Mouse (Mus musculus): ENCODE results near the gene Zbtb12. TPM values are rescaled to one million over a fixed set of nuclear protein-coding genes. Genes with fewer than 3 reads are reported as not detected.
"Not testable (repeated sequence)": the region's sequence is repeated elsewhere in the genome, so short reads cannot be mapped to it uniquely, and the experiment has no call there.

The Zbtb12 gene
- polyA plus RNA-seq, 1 experiment from 2014 or later: 3.2 TPM

- H3K4me2 ChIP-seq (replicated peaks; ENCODE audit: low read depth, low read length); ATAC-seq (ENCODE audit: low FRiP score); H3K9me3 ChIP-seq (ENCODE audit: control insufficient read depth, low read length); H3K4me3 ChIP-seq (ENCODE audit: low read depth, low read length); DNase-seq (ENCODE audit: low spot score); H3K4me1 ChIP-seq (replicated peaks; ENCODE audit: control insufficient read depth, insufficient read depth, low read length); H3K27me3 ChIP-seq (ENCODE audit: control insufficient read depth, insufficient read depth, low read length); H3K9ac ChIP-seq (ENCODE audit: low read depth, low read length); H3K27ac ChIP-seq (ENCODE audit: low read depth, low read length): not testable (repeated sequence)
- peaks cover 22% of the 10 kb centered on the region for H3K36me3 ChIP-seq (ENCODE audit: control insufficient read depth, insufficient read depth, low read length)
- WGBS: 87% methylated on average over 8 of the region's 10 CpGs
These were observed 22.7 kb downstream of the Zbtb12 start for GRCm38 (mm10) chr17:34901948-34902347.

GRCm38 (mm10) chr17:34902895-34903294 is 23.6 kb downstream of the Zbtb12 start:
- H3K9ac ChIP-seq (ENCODE audit: low read depth, low read length): no peak overlapping the region
- H3K36me3 ChIP-seq (ENCODE audit: control insufficient read depth, insufficient read depth, low read length): peaks cover 25% of the 10 kb centered on the region
- no peaks in the 10 kb centered on the region for H3K4me1 ChIP-seq (replicated peaks; ENCODE audit: control insufficient read depth, insufficient read depth, low read length)
- WGBS: 93% methylated on average over 9 of the region's 9 CpGs
- H3K27me3 ChIP-seq (ENCODE audit: control insufficient read depth, insufficient read depth, low read length): no peaks in the 10 kb centered on the region
- no peaks in the 10 kb centered on the region for H3K9me3 ChIP-seq (ENCODE audit: control insufficient read depth, low read length)
- no peak for ATAC-seq (ENCODE audit: low FRiP score)
- H3K4me2 ChIP-seq (replicated peaks; ENCODE audit: low read depth, low read length): no peak overlapping the region
- no peak for DNase-seq (ENCODE audit: low spot score)
- no peak overlapping the region for H3K4me3 ChIP-seq (ENCODE audit: low read depth, low read length)
- H3K27ac ChIP-seq (ENCODE audit: low read depth, low read length): no peak overlapping the region

DNA sequence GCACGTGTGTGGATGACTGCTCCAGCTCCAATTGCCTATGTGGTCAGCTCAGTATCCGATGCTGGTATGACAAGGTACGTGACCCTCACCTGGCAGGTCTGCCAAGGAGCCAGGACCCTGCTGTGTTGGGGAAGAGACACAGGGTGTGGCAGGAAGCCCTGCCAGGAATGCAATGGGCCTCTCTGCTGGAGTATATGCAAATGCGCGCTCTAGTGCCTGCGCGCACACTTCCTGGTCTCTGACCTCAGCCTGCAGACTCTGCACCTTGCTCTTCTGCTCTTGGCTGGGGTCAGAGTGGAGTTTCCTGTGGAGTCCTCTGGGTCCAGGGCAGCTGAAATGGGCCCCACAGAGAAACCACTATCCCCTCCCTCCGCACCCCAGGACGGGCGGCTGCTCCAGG is 31.7 kb downstream of the Zbtb12 start:
- H3K9me3 ChIP-seq (ENCODE audit: control insufficient read depth, low read length): no peaks in the 10 kb centered on the region
- H3K36me3 ChIP-seq (ENCODE audit: control insufficient read depth, insufficient read depth, low read length): peaks cover 39% of the 10 kb centered on the region
- no peak overlapping the region for H3K9ac ChIP-seq (ENCODE audit: low read depth, low read length)
- H3K27me3 ChIP-seq (ENCODE audit: control insufficient read depth, insufficient read depth, low read length): no peaks in the 10 kb centered on the region
- H3K4me1 ChIP-seq (replicated peaks; ENCODE audit: control insufficient read depth, insufficient read depth, low read length): no peaks in the 10 kb centered on the region
- H3K4me2 ChIP-seq (replicated peaks; ENCODE audit: low read depth, low read length): no peak overlapping the region
- DNase-seq (ENCODE audit: low spot score) (no peak), ATAC-seq (ENCODE audit: low FRiP score) (no peak)
- no peak overlapping the region for H3K4me3 ChIP-seq (ENCODE audit: low read depth, low read length)
- WGBS: 88% methylated on average over 10 of the region's 10 CpGs
- H3K27ac ChIP-seq (ENCODE audit: low read depth, low read length): no peak overlapping the region

DNA sequence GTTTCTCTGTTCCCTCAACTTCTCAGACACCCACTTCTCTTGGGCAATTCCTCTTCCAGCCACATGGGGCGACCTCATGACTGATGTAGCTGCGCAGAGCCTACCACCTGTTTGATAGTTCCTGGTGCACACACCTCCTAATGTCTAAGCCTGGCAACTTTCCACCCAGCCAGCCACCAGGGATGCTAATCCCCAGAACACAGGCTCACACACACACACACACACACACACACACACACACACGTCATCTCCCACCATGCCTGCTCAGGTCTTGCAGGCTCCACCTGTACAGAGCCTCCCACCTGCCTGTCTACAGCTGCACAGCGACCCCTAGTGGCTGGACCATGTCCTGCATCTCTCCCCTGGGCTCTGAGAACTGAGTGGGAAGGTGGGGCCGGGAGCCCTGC is 32.7 kb downstream of the Zbtb12 start:
- H3K4me2 ChIP-seq (replicated peaks; ENCODE audit: low read depth, low read length): no peak overlapping the region
- WGBS: 53% methylated on average over 5 of the region's 5 CpGs
- H3K4me3 ChIP-seq (ENCODE audit: low read depth, low read length): no peak overlapping the region

GRCm38 (mm10) chr17:34913930-34914665 is 34.8 kb downstream of the Zbtb12 start, which contains the start of gene Slc44a4:
Gene Slc44a4, plus strand, starts transcription at chr17:34914466.
- Histone ChIP-seq H3K9ac (ENCODE audit: low read depth, low read length) (no peak within 1 kb of the TSS), H3K4me1 (replicated peaks; ENCODE audit: control insufficient read depth, insufficient read depth, low read length) (no peaks in the 10 kb centered on the region), H3K4me3 (ENCODE audit: low read depth, low read length) (no peak within 1 kb of the TSS), H3K36me3 (ENCODE audit: control insufficient read depth, insufficient read depth, low read length) (peaks cover 20% of the 10 kb centered on the region), H3K4me2 (replicated peaks; ENCODE audit: low read depth, low read length) (no peak within 1 kb of the TSS), H3K9me3 (ENCODE audit: control insufficient read depth, low read length) (no peaks in the 10 kb centered on the region), H3K27me3 (ENCODE audit: control insufficient read depth, insufficient read depth, low read length) (no peaks in the 10 kb centered on the region), H3K27ac (ENCODE audit: low read depth, low read length) (no peak within 1 kb of the TSS)
- 35% methylated on average over 18 of the region's 18 CpGs for WGBS
- DNase-seq (ENCODE audit: low spot score) (no peak), ATAC-seq (ENCODE audit: low FRiP score) (no peak)

More for the DNA sequence above, 32.7 kb downstream of the Zbtb12 start:
- no peaks in the 10 kb centered on the region for H3K4me1 ChIP-seq (replicated peaks; ENCODE audit: control insufficient read depth, insufficient read depth, low read length)
- no peaks in the 10 kb centered on the region for H3K9me3 ChIP-seq (ENCODE audit: control insufficient read depth, low read length)
- H3K36me3 ChIP-seq (ENCODE audit: control insufficient read depth, insufficient read depth, low read length): peaks cover 30% of the 10 kb centered on the region
- no peak overlapping the region for H3K27ac ChIP-seq (ENCODE audit: low read depth, low read length)
- ATAC-seq (ENCODE audit: low FRiP score) (peak; percentile 46; the same call in 1 of the 2 replicates), DNase-seq (ENCODE audit: low spot score) (peak; percentile 80)
- no peaks in the 10 kb centered on the region for H3K27me3 ChIP-seq (ENCODE audit: control insufficient read depth, insufficient read depth, low read length)
- H3K9ac ChIP-seq (ENCODE audit: low read depth, low read length): no peak overlapping the region

DNA sequence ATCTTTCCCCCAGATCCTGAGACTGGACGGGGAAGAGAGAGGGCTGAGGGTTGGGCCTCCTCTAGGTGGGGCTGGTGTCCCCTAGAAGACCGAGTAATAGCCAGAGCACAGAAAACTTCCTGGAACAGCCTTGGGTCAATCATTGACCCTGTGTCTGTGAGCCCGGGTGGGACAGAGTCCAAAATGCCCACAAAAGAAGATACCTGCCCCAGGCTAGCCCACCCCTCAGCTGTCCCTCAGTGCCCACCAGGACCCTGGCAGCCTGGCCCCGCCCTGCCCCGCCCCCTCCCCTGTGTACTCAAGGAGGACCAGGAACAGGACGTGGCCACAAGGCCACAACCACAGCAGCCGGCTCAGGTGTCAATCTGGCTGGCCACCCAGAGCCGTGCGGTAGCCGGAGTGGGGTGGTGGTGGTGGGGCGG is 36.1 kb downstream of the Zbtb12 start:
- Histone ChIP-seq H3K9ac (ENCODE audit: low read depth, low read length) (no peak overlapping the region), H3K4me3 (ENCODE audit: low read depth, low read length) (no peak overlapping the region), H3K4me1 (replicated peaks; ENCODE audit: control insufficient read depth, insufficient read depth, low read length) (no peaks in the 10 kb centered on the region), H3K9me3 (ENCODE audit: control insufficient read depth, low read length) (no peaks in the 10 kb centered on the region), H3K4me2 (replicated peaks; ENCODE audit: low read depth, low read length) (no peak overlapping the region), H3K27me3 (ENCODE audit: control insufficient read depth, insufficient read depth, low read length) (no peaks in the 10 kb centered on the region), H3K27ac (ENCODE audit: low read depth, low read length) (no peak overlapping the region), H3K36me3 (ENCODE audit: control insufficient read depth, insufficient read depth, low read length) (peaks cover 20% of the 10 kb centered on the region)
- no peak for DNase-seq (ENCODE audit: low spot score)
- ATAC-seq (ENCODE audit: low FRiP score): no peak
- 20% methylated on average over 10 of the region's 11 CpGs for WGBS

DNA sequence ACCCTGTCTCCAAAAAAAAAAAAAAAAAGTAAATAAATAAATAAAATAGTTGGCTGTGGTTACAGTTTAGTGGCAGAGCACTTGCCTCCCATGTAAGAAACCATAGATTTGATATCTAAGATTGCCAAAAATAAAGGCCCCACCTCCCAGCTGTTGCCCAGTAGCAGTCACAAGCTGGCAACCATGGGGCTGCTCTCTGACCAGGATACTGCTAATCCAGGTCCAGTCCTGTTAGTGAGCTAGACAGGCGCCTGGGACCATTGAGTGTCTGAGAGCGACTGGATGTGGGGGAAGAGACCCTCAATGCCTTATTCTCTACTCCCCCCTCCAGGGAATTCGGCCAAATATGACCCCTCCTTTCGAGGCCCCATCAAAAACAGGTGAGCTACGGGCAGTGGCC is 37.0 kb downstream of the Zbtb12 start:
- WGBS: 90% methylated on average over 5 of the region's 5 CpGs
- Histone ChIP-seq H3K27me3 (ENCODE audit: control insufficient read depth, insufficient read depth, low read length) (no peaks in the 10 kb centered on the region), H3K4me3 (ENCODE audit: low read depth, low read length) (no peak overlapping the region), H3K4me2 (replicated peaks; ENCODE audit: low read depth, low read length) (no peak overlapping the region), H3K9ac (ENCODE audit: low read depth, low read length) (no peak overlapping the region), H3K9me3 (ENCODE audit: control insufficient read depth, low read length) (no peaks in the 10 kb centered on the region), H3K27ac (ENCODE audit: low read depth, low read length) (no peak overlapping the region), H3K36me3 (ENCODE audit: control insufficient read depth, insufficient read depth, low read length) (peaks cover 18% of the 10 kb centered on the region), H3K4me1 (replicated peaks; ENCODE audit: control insufficient read depth, insufficient read depth, low read length) (no peaks in the 10 kb centered on the region)
- no peak for DNase-seq (ENCODE audit: low spot score)
- no peak for ATAC-seq (ENCODE audit: low FRiP score)

GRCm38 (mm10) chr17:34917188-34917587 is 37.9 kb downstream of the Zbtb12 start:
- Histone ChIP-seq H3K4me3 (ENCODE audit: low read depth, low read length) (no peak overlapping the region), H3K36me3 (ENCODE audit: control insufficient read depth, insufficient read depth, low read length) (peaks cover 9% of the 10 kb centered on the region), H3K27me3 (ENCODE audit: control insufficient read depth, insufficient read depth, low read length) (no peaks in the 10 kb centered on the region), H3K27ac (ENCODE audit: low read depth, low read length) (no peak overlapping the region), H3K4me1 (replicated peaks; ENCODE audit: control insufficient read depth, insufficient read depth, low read length) (no peaks in the 10 kb centered on the region), H3K4me2 (replicated peaks; ENCODE audit: low read depth, low read length) (no peak overlapping the region), H3K9me3 (ENCODE audit: control insufficient read depth, low read length) (no peaks in the 10 kb centered on the region), H3K9ac (ENCODE audit: low read depth, low read length) (no peak overlapping the region)
- ATAC-seq (ENCODE audit: low FRiP score) (no peak), DNase-seq (ENCODE audit: low spot score) (no peak)
- WGBS: 81% methylated on average over 9 of the region's 9 CpGs

- Histone ChIP-seq H3K4me3 (ENCODE audit: low read depth, low read length) (no peak overlapping the region), H3K9ac (ENCODE audit: low read depth, low read length) (no peak overlapping the region), H3K4me2 (replicated peaks; ENCODE audit: low read depth, low read length) (no peak overlapping the region), H3K9me3 (ENCODE audit: control insufficient read depth, low read length) (no peaks in the 10 kb centered on the region), H3K36me3 (ENCODE audit: control insufficient read depth, insufficient read depth, low read length) (no peaks in the 10 kb centered on the region), H3K27ac (ENCODE audit: low read depth, low read length) (no peak overlapping the region), H3K27me3 (ENCODE audit: control insufficient read depth, insufficient read depth, low read length) (no peaks in the 10 kb centered on the region), H3K4me1 (replicated peaks; ENCODE audit: control insufficient read depth, insufficient read depth, low read length) (no peaks in the 10 kb centered on the region)
- ATAC-seq (ENCODE audit: low FRiP score) (no peak), DNase-seq (ENCODE audit: low spot score) (no peak)
- WGBS: 57% methylated on average over 6 of the region's 6 CpGs
These were observed 43.7 kb downstream of the Zbtb12 start for GRCm38 (mm10) chr17:34922939-34923338.
